Mouse (Mus musculus): Measurements from ENCODE around the gene Ugt1a6b. TPM values are rescaled to one million over a fixed set of nuclear protein-coding genes. Genes with fewer than 3 reads are reported as not detected.
"Not testable (repeated sequence)": the region's sequence is repeated elsewhere in the genome, so short reads cannot be mapped to it uniquely, and the experiment has no call there.

Gene Ugt1a6b
- 2.6 and 3.9 TPM in 2 replicates for polyA plus RNA-seq (2015; fragmentation: Nextera tagmentation; extraction: Ambion mirVana)

DNA sequence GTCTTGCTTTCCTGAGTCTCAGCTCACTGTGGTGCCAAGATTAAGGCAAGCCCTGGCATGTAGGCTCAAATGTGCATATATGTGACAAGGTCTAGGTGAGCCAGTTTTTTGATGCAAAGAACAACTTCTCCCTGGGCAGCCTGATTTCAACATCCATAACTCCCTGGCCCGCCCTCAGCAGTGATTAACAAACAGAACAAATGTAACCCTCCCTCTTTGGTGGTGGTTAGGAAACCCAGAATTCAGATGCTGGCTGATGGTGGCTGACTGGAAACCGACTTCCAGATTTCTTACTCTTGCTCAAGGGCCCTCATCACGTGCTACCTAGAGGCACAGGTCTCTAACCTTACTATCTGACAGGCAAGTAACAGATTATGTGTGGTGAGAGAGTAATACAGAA is at the start of gene Ugt1a6b:
Gene Ugt1a6b (plus strand): TSS at position 234 of the 400 bp plus-strand sequence.
- H3K27me3 ChIP-seq (replicated peaks); H3K9ac ChIP-seq; H3K9me3 ChIP-seq; H3K4me3 ChIP-seq (replicated peaks); H3K36me3 ChIP-seq; H3K4me1 ChIP-seq; H3K4me2 ChIP-seq: not testable (repeated sequence)
- H3K27ac ChIP-seq, result peak within 1 kb of the TSS; percentile 11; the same call in 1 of the 2 replicates
- ATAC-seq (ENCODE audit: insufficient read depth, low FRiP score, low read depth), result peak; percentile 63
- 41% methylated on average over 3 of the region's 3 CpGs for WGBS

- Histone ChIP-seq H3K27me3 (replicated peaks) (no peaks in the 10 kb centered on the region), H3K36me3 (no peaks in the 10 kb centered on the region), H3K9ac (no peak within 1 kb of the TSS), H3K27ac (no peak within 1 kb of the TSS), H3K9me3 (no peaks in the 10 kb centered on the region), H3K4me1 (no peaks in the 10 kb centered on the region), H3K4me3 (replicated peaks) (no peak within 1 kb of the TSS), H3K4me2 (no peak within 1 kb of the TSS)
- 71% methylated on average over 1 of the region's 1 CpGs for WGBS
- ATAC-seq (ENCODE audit: insufficient read depth, low FRiP score, low read depth), result no peak
Observed at GRCm38 (mm10) chr1:88055088-88055487, 48.0 kb upstream of the Ugt1a6b start, which contains the start of gene Ugt1a10. TSS of gene Ugt1a10 (plus strand) at chr1:88055388.

- not testable (repeated sequence) for H3K4me2 ChIP-seq; ATAC-seq (ENCODE audit: insufficient read depth, low FRiP score, low read depth); H3K36me3 ChIP-seq; H3K4me3 ChIP-seq (replicated peaks); H3K27me3 ChIP-seq (replicated peaks); H3K27ac ChIP-seq; H3K9me3 ChIP-seq; H3K9ac ChIP-seq; H3K4me1 ChIP-seq
- WGBS, result 67% methylated on average over 1 of the region's 2 CpGs
Observed at GRCm38 (mm10) chr1:88066472-88067102, 36.5 kb upstream of the Ugt1a6b start.

- WGBS, result 54% methylated on average over 2 of the region's 2 CpGs
- no peaks in the 10 kb centered on the region for H3K4me1 ChIP-seq
- H3K4me3 ChIP-seq (replicated peaks), result no peak within 1 kb of the TSS
- H3K9ac ChIP-seq, result no peak within 1 kb of the TSS
- ATAC-seq (ENCODE audit: insufficient read depth, low FRiP score, low read depth), result no peak
- H3K36me3 ChIP-seq, result no peaks in the 10 kb centered on the region
- H3K27me3 ChIP-seq (replicated peaks), result no peaks in the 10 kb centered on the region
- H3K4me2 ChIP-seq, result no peak within 1 kb of the TSS
- no peak within 1 kb of the TSS for H3K27ac ChIP-seq
- H3K9me3 ChIP-seq, result no peaks in the 10 kb centered on the region
Observed at GRCm38 (mm10) chr1:88070495-88070894, 32.6 kb upstream of the Ugt1a6b start, which contains the start of gene Ugt1a9. TSS of gene Ugt1a9 (plus strand) at chr1:88070800.

- Histone ChIP-seq H3K9me3 (no peaks in the 10 kb centered on the region), H3K27me3 (replicated peaks) (no peaks in the 10 kb centered on the region), H3K36me3 (no peaks in the 10 kb centered on the region), H3K4me1 (no peaks in the 10 kb centered on the region), H3K4me3 (replicated peaks) (no peak overlapping the region), H3K27ac (no peak overlapping the region), H3K9ac (no peak overlapping the region), H3K4me2 (no peak overlapping the region)
- 68% methylated on average over 4 of the region's 4 CpGs for WGBS
- ATAC-seq (ENCODE audit: insufficient read depth, low FRiP score, low read depth), result no peak
Observed at GRCm38 (mm10) chr1:88070902-88071301, 32.1 kb upstream of the Ugt1a6b start.

- no peak for ATAC-seq (ENCODE audit: insufficient read depth, low FRiP score, low read depth)
- WGBS, result 68% methylated on average over 2 of the region's 2 CpGs
- no peak overlapping the region for H3K27ac ChIP-seq
- H3K4me1 ChIP-seq, result no peaks in the 10 kb centered on the region
- H3K27me3 ChIP-seq (replicated peaks), result no peaks in the 10 kb centered on the region
- H3K4me2 ChIP-seq, result no peak overlapping the region
- H3K4me3 ChIP-seq (replicated peaks), result no peak overlapping the region
- no peaks in the 10 kb centered on the region for H3K9me3 ChIP-seq
- H3K9ac ChIP-seq, result no peak overlapping the region
- H3K36me3 ChIP-seq, result no peaks in the 10 kb centered on the region
Observed at GRCm38 (mm10) chr1:88074471-88074870, 28.6 kb upstream of the Ugt1a6b start.

DNA sequence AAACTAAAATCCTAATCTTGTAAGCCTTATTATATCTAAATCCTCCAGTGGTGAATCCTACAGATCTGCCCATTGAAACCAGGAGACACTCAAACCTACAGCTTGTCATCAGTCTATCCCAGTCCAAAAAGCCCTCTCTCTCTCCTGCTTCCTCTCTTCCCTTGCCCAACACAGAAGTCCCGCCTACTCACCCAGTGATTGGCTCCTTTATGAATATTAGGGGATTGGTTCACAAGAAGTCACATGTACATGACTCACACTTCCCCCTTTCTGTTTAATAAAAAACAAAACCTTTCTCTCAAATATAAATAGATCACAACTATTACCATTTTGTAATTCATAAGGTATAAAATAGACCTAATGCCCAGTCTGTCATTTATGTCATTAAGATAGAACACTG is 25.9 kb upstream of the Ugt1a6b start:
- Histone ChIP-seq H3K9me3 (no peaks in the 10 kb centered on the region), H3K4me2 (no peak overlapping the region), H3K36me3 (no peaks in the 10 kb centered on the region), H3K27ac (no peak overlapping the region), H3K27me3 (replicated peaks) (no peaks in the 10 kb centered on the region), H3K9ac (no peak overlapping the region), H3K4me3 (replicated peaks) (no peak overlapping the region), H3K4me1 (no peaks in the 10 kb centered on the region)
- 85% methylated on average over 1 of the region's 1 CpGs for WGBS
- ATAC-seq (ENCODE audit: insufficient read depth, low FRiP score, low read depth), result no peak

DNA sequence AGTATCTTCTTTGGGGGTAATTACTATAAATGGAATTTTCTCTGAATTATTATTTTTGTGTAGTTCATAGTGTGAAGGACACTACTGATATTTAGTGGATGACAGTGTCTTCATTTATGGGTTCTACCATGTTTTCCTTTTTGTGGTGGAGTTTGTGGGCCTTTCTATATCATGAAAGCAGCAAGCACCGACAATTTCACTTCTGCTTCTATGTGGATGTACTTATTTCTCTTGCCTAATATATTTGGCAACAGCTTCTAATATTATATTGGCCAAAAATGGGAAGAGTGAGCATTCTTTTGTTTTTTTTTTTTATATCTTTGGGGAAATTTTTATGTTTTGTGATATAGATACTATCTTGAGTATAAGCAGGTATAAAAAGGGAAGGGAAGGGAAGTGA is 21.4 kb upstream of the Ugt1a6b start:
- WGBS, result 81% methylated on average over 1 of the region's 1 CpGs
- ATAC-seq (ENCODE audit: insufficient read depth, low FRiP score, low read depth), result no peak
- no peaks in the 10 kb centered on the region for H3K9me3 ChIP-seq
- H3K4me2 ChIP-seq, result no peak overlapping the region
- H3K27me3 ChIP-seq (replicated peaks), result no peaks in the 10 kb centered on the region
- H3K4me1 ChIP-seq, result no peaks in the 10 kb centered on the region
- H3K9ac ChIP-seq, result no peak overlapping the region
- no peak overlapping the region for H3K4me3 ChIP-seq (replicated peaks)
- H3K36me3 ChIP-seq, result no peaks in the 10 kb centered on the region
- no peak overlapping the region for H3K27ac ChIP-seq

GRCm38 (mm10) chr1:88086125-88086524 is 16.9 kb upstream of the Ugt1a6b start:
- ATAC-seq (ENCODE audit: insufficient read depth, low FRiP score, low read depth), result no peak
- no peak overlapping the region for H3K9ac ChIP-seq
- no peaks in the 10 kb centered on the region for H3K4me1 ChIP-seq
- 63% methylated on average over 1 of the region's 1 CpGs for WGBS
- H3K27ac ChIP-seq, result no peak overlapping the region
- H3K4me3 ChIP-seq (replicated peaks), result no peak overlapping the region
- H3K36me3 ChIP-seq, result no peaks in the 10 kb centered on the region
- H3K27me3 ChIP-seq (replicated peaks), result no peaks in the 10 kb centered on the region
- H3K4me2 ChIP-seq, result no peak overlapping the region
- H3K9me3 ChIP-seq, result no peaks in the 10 kb centered on the region

- Histone ChIP-seq H3K36me3 (no peaks in the 10 kb centered on the region), H3K27me3 (replicated peaks) (no peaks in the 10 kb centered on the region), H3K9ac (no peak within 1 kb of the TSS), H3K9me3 (no peaks in the 10 kb centered on the region), H3K4me1 (no peaks in the 10 kb centered on the region), H3K27ac (no peak within 1 kb of the TSS), H3K4me2 (no peak within 1 kb of the TSS), H3K4me3 (replicated peaks) (no peak within 1 kb of the TSS)
- WGBS, result 72% methylated on average over 3 of the region's 3 CpGs
- no peak for ATAC-seq (ENCODE audit: insufficient read depth, low FRiP score, low read depth)
Observed at GRCm38 (mm10) chr1:88087513-88087912, 15.5 kb upstream of the Ugt1a6b start, which contains the start of gene Ugt1a8. TSS of gene Ugt1a8 (plus strand) at chr1:88087813.

- Histone ChIP-seq H3K4me2 (no peak overlapping the region), H3K27ac (no peak overlapping the region), H3K9me3 (no peaks in the 10 kb centered on the region), H3K4me1 (peaks cover 4% of the 10 kb centered on the region), H3K27me3 (replicated peaks) (no peaks in the 10 kb centered on the region), H3K36me3 (no peaks in the 10 kb centered on the region), H3K4me3 (replicated peaks) (no peak overlapping the region), H3K9ac (no peak overlapping the region)
- ATAC-seq (ENCODE audit: insufficient read depth, low FRiP score, low read depth), result no peak
Observed at GRCm38 (mm10) chr1:88092341-88092740, 10.7 kb upstream of the Ugt1a6b start.

DNA sequence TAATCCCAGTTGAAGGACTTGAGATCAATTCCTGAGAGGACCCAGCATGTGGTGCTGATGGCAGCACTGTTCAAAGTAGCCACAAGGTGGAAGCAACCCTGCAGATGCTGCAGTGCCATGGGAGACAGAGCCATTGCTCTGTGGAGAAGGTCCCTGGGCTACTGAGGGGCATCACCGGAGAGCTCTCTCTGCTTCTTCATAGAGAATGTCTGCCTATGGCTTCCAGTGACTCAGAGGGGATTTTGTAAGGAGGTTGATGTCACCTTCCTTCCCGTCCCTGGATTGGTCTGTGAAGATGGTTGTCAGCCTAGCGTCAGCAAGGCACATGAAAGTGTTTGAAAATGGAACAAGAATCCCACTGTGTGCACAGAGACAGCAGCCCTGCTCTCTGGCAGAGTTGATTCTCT is 8.8 kb upstream of the Ugt1a6b start:
- H3K4me1 ChIP-seq; H3K4me3 ChIP-seq (replicated peaks); ATAC-seq (ENCODE audit: insufficient read depth, low FRiP score, low read depth): not testable (repeated sequence)

More for the DNA sequence above, 8.8 kb upstream of the Ugt1a6b start:
- H3K9ac ChIP-seq; H3K27me3 ChIP-seq (replicated peaks); H3K9me3 ChIP-seq; H3K36me3 ChIP-seq; H3K4me2 ChIP-seq: not testable (repeated sequence)
- H3K27ac ChIP-seq, result peak overlapping the region; percentile 82
- 62% methylated on average over 3 of the region's 3 CpGs for WGBS
